Mouse (Mus musculus): ENCODE measurements around the gene Gm20422. TPM values are rescaled to one million over a fixed set of nuclear protein-coding genes. Genes with fewer than 3 reads are reported as not detected.

The Gm20422 gene
- total and polyA plus RNA-seq, 2 experiments: not detected

- DNase-seq (ENCODE audit: extremely low read depth, low read depth, low spot score): no peak
- Histone ChIP-seq H3K27ac (replicated peaks; ENCODE audit: insufficient read depth, low read depth, low read length) (no peak overlapping the region), H3K4me1 (ENCODE audit: control insufficient read depth, insufficient read depth, low read length) (0 out of 2 replicates have a peak, but pooled peaks cover 3% of the 10 kb centered on the region), H3K36me3 (ENCODE audit: control insufficient read depth, insufficient read depth, low read length) (peaks cover 29% of the 10 kb centered on the region), H3K27me3 (ENCODE audit: control insufficient read depth, insufficient read depth, low read length) (no peaks in the 10 kb centered on the region), H3K79me2 (ENCODE audit: control insufficient read depth, insufficient read depth, low read length) (no peaks in the 10 kb centered on the region), H3K4me3 (ENCODE audit: insufficient read depth, low read depth, low read length) (no peak overlapping the region), H3K9ac (ENCODE audit: low read depth, low read length) (no peak overlapping the region)
- 87% methylated on average over 9 of the region's 9 CpGs for WGBS
- TF ChIP-seq POLR2A (IDR thresholded peaks at IDR 0.05; ENCODE audit: extremely low read depth, insufficient read depth, low read length): no peak
- TF ChIP-seq CTCF (IDR thresholded peaks at IDR 0.05; ENCODE audit: low read depth, low read length): no peak
Measured at GRCm38 (mm10) chr8:69805491-69805890, 30.8 kb upstream of the Gm20422 start.

GRCm38 (mm10) chr8:69805086-69805485 lies 30.4 kb upstream of the Gm20422 start:
- H3K9ac ChIP-seq (ENCODE audit: low read depth, low read length): no peak overlapping the region
- no peak for DNase-seq (ENCODE audit: extremely low read depth, low read depth, low spot score)
- peaks cover 32% of the 10 kb centered on the region for H3K36me3 ChIP-seq (ENCODE audit: control insufficient read depth, insufficient read depth, low read length)
- WGBS: 94% methylated on average over 10 of the region's 10 CpGs
- no peak overlapping the region for H3K27ac ChIP-seq (replicated peaks; ENCODE audit: insufficient read depth, low read depth, low read length)
- H3K27me3 ChIP-seq (ENCODE audit: control insufficient read depth, insufficient read depth, low read length): no peaks in the 10 kb centered on the region
- TF ChIP-seq CTCF (IDR thresholded peaks at IDR 0.05; ENCODE audit: low read depth, low read length) (no peak), POLR2A (IDR thresholded peaks at IDR 0.05; ENCODE audit: extremely low read depth, insufficient read depth, low read length) (no peak)
- H3K4me1 ChIP-seq (ENCODE audit: control insufficient read depth, insufficient read depth, low read length): 0 out of 2 replicates have a peak, but pooled peaks cover 3% of the 10 kb centered on the region
- H3K79me2 ChIP-seq (ENCODE audit: control insufficient read depth, insufficient read depth, low read length): no peaks in the 10 kb centered on the region
- no peak overlapping the region for H3K4me3 ChIP-seq (ENCODE audit: insufficient read depth, low read depth, low read length)

GRCm38 (mm10) chr8:69804537-69804936 lies 29.9 kb upstream of the Gm20422 start:
- Histone ChIP-seq H3K4me3 (ENCODE audit: insufficient read depth, low read depth, low read length) (no peak overlapping the region), H3K36me3 (ENCODE audit: control insufficient read depth, insufficient read depth, low read length) (peaks cover 37% of the 10 kb centered on the region), H3K27me3 (ENCODE audit: control insufficient read depth, insufficient read depth, low read length) (no peaks in the 10 kb centered on the region), H3K9ac (ENCODE audit: low read depth, low read length) (no peak overlapping the region), H3K79me2 (ENCODE audit: control insufficient read depth, insufficient read depth, low read length) (no peaks in the 10 kb centered on the region), H3K4me1 (ENCODE audit: control insufficient read depth, insufficient read depth, low read length) (0 out of 2 replicates have a peak, but pooled peaks cover 3% of the 10 kb centered on the region), H3K27ac (replicated peaks; ENCODE audit: insufficient read depth, low read depth, low read length) (no peak overlapping the region)
- WGBS: 93% methylated on average over 6 of the region's 6 CpGs
- DNase-seq (ENCODE audit: extremely low read depth, low read depth, low spot score): no peak
- no peak for TF ChIP-seq CTCF (IDR thresholded peaks at IDR 0.05; ENCODE audit: low read depth, low read length)
- no peak for TF ChIP-seq POLR2A (IDR thresholded peaks at IDR 0.05; ENCODE audit: extremely low read depth, insufficient read depth, low read length)

GRCm38 (mm10) chr8:69803366-69803765 lies 28.7 kb upstream of the Gm20422 start:
- 92% methylated on average over 7 of the region's 7 CpGs for WGBS
- Histone ChIP-seq H3K79me2 (ENCODE audit: control insufficient read depth, insufficient read depth, low read length) (no peaks in the 10 kb centered on the region), H3K27ac (replicated peaks; ENCODE audit: insufficient read depth, low read depth, low read length) (no peak overlapping the region), H3K36me3 (ENCODE audit: control insufficient read depth, insufficient read depth, low read length) (peaks cover 45% of the 10 kb centered on the region), H3K4me3 (ENCODE audit: insufficient read depth, low read depth, low read length) (no peak overlapping the region), H3K4me1 (ENCODE audit: control insufficient read depth, insufficient read depth, low read length) (no peaks in the 10 kb centered on the region), H3K27me3 (ENCODE audit: control insufficient read depth, insufficient read depth, low read length) (no peaks in the 10 kb centered on the region), H3K9ac (ENCODE audit: low read depth, low read length) (no peak overlapping the region)
- TF ChIP-seq CTCF (IDR thresholded peaks at IDR 0.05; ENCODE audit: low read depth, low read length) (no peak), POLR2A (IDR thresholded peaks at IDR 0.05; ENCODE audit: extremely low read depth, insufficient read depth, low read length) (no peak)
- no peak for DNase-seq (ENCODE audit: extremely low read depth, low read depth, low spot score)

- Histone ChIP-seq H3K79me2 (ENCODE audit: control insufficient read depth, insufficient read depth, low read length) (no peaks in the 10 kb centered on the region), H3K27me3 (ENCODE audit: control insufficient read depth, insufficient read depth, low read length) (no peaks in the 10 kb centered on the region), H3K27ac (replicated peaks; ENCODE audit: insufficient read depth, low read depth, low read length) (no peak overlapping the region), H3K4me1 (ENCODE audit: control insufficient read depth, insufficient read depth, low read length) (no peaks in the 10 kb centered on the region), H3K4me3 (ENCODE audit: insufficient read depth, low read depth, low read length) (no peak overlapping the region), H3K36me3 (ENCODE audit: control insufficient read depth, insufficient read depth, low read length) (peaks cover 52% of the 10 kb centered on the region), H3K9ac (ENCODE audit: low read depth, low read length) (no peak overlapping the region)
- DNase-seq (ENCODE audit: extremely low read depth, low read depth, low spot score): no peak
- TF ChIP-seq CTCF (IDR thresholded peaks at IDR 0.05; ENCODE audit: low read depth, low read length) (no peak), POLR2A (IDR thresholded peaks at IDR 0.05; ENCODE audit: extremely low read depth, insufficient read depth, low read length) (no peak)
Measured at GRCm38 (mm10) chr8:69802216-69802615, 27.5 kb upstream of the Gm20422 start.

GRCm38 (mm10) chr8:69801796-69802195 lies 27.1 kb upstream of the Gm20422 start:
- DNase-seq (ENCODE audit: extremely low read depth, low read depth, low spot score): no peak
- WGBS: over 99% methylated on average over 4 of the region's 4 CpGs
- no peaks in the 10 kb centered on the region for H3K27me3 ChIP-seq (ENCODE audit: control insufficient read depth, insufficient read depth, low read length)
- no peaks in the 10 kb centered on the region for H3K79me2 ChIP-seq (ENCODE audit: control insufficient read depth, insufficient read depth, low read length)
- no peak overlapping the region for H3K27ac ChIP-seq (replicated peaks; ENCODE audit: insufficient read depth, low read depth, low read length)
- H3K4me1 ChIP-seq (ENCODE audit: control insufficient read depth, insufficient read depth, low read length): no peaks in the 10 kb centered on the region
- no peak overlapping the region for H3K4me3 ChIP-seq (ENCODE audit: insufficient read depth, low read depth, low read length)
- H3K36me3 ChIP-seq (ENCODE audit: control insufficient read depth, insufficient read depth, low read length): peaks cover 52% of the 10 kb centered on the region
- no peak overlapping the region for H3K9ac ChIP-seq (ENCODE audit: low read depth, low read length)
- TF ChIP-seq CTCF (IDR thresholded peaks at IDR 0.05; ENCODE audit: low read depth, low read length) (no peak), POLR2A (IDR thresholded peaks at IDR 0.05; ENCODE audit: extremely low read depth, insufficient read depth, low read length) (no peak)

Data from liver, adult 2 months (tissue).